Mouse (Mus musculus): ENCODE results near the gene Cdpf1.
A peak's percentile ranks its signal among the peaks of the same experiment; 100 is the strongest.

GRCm38 (mm10) chr15:85809091-85809490 is 2.4 kb downstream of the Cdpf1 start:
- TF ChIP-seq CTCF (IDR thresholded peaks at IDR 0.05; ENCODE audit: borderline replicate concordance, control insufficient read depth, extremely low read depth, insufficient read depth, low read length, poor library complexity), result 0 out of 2 replicates have a peak, but pooled peaks have one; percentile 33
- TF ChIP-seq POLR2A (IDR thresholded peaks at IDR 0.05; ENCODE audit: control insufficient read depth, extremely low read depth, insufficient read depth, low read length, poor library complexity), result 0 out of 2 replicates have a peak, but pooled peaks have one; percentile 29
